Comparison of ENCODE assay signal across 16 mouse cellular contexts in the genomic region with DNA sequence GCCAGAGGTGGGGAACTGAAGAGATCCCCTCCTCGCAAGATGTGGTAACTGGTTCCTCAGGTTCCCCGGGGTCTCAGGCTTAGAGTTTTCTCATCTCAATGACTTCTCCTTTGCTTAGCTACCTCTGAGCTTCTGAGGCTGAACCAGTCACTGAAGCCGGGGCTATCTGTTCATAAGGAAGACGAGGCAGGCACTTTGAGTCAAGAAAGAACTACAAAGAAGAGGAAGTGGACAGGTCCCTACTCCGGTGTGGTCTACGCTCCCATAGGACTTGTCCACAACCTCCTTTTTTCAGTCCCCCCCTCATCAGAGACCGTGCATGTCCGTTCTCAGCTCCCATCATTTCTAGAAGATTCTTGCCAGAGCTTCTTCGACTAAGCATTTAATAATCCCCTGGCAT. TPM values are rescaled to one million over a fixed set of nuclear protein-coding genes. Genes with fewer than 3 reads are reported as not detected.
DNase-seq lines count a peak whose midpoint lies in the region; ATAC-seq and TF ChIP-seq lines count a peak whose summit lies in the region.
"Had no signal": no experiment of that assay in that cellular context is flagged by ENCODE, and none has a peak within 500 bp of the region (broad histone marks: within the 10 kb centered on the region; RNA-seq: fewer than 3 reads in every experiment).

No protein-coding gene starts in this region.

- peak overlapping the region; percentile 60 for H3K4me2 ChIP-seq in forebrain, embryonic 12.5 days
- H3K4me2 ChIP-seq in forebrain, embryonic 16.5 days (ENCODE audit: low read length), result no peak overlapping the region
- H3K4me2 ChIP-seq in hindbrain, embryonic 16.5 days (ENCODE audit: low read length), result no peak overlapping the region

- ATAC-seq in forebrain, embryonic 12.5 days (ENCODE audit: low FRiP score), result no peak
- no peak for ATAC-seq in forebrain, embryonic 16.5 days
- ATAC-seq in hindbrain, embryonic 16.5 days, result no peak
- ATAC-seq in megakaryocyte progenitor cell, adult 5-6 weeks (replicated peaks; ENCODE audit: poor library complexity), result peak; percentile 30
- ATAC-seq in activated CD4-positive, CD25-positive, alpha-beta regulatory T cell, adult 4 months, result no peak

- no peak overlapping the region for H3K9ac ChIP-seq in forebrain, embryonic 12.5 days
- no peak overlapping the region for H3K9ac ChIP-seq in forebrain, embryonic 16.5 days (replicated peaks; ENCODE audit: low read depth, low read length)
- no peak overlapping the region for H3K9ac ChIP-seq in hindbrain, embryonic 16.5 days (ENCODE audit: low read depth, low read length)
- H3K9ac ChIP-seq: embryonic facial prominence, embryonic 12.5 days had no signal

- no peak overlapping the region for H3K27ac ChIP-seq in forebrain, embryonic 12.5 days
- H3K27ac ChIP-seq in forebrain, embryonic 16.5 days (ENCODE audit: low read length), result no peak overlapping the region
- H3K27ac ChIP-seq in hindbrain, embryonic 10.5 days, result peak overlapping the region; percentile 59; the same call in 1 of the 2 replicates
- H3K27ac ChIP-seq in hindbrain, embryonic 16.5 days (ENCODE audit: low read depth, low read length), result no peak overlapping the region
- no peak overlapping the region for H3K27ac ChIP-seq in testis, adult 2 months (ENCODE audit: control insufficient read depth, insufficient read depth, low read depth, low read length)
- H3K27ac ChIP-seq: embryonic facial prominence, embryonic 12.5 days; midbrain, embryonic 15.5 days had no signal

- no peak for TF ChIP-seq POLR2A in testis, adult 2 months (IDR thresholded peaks at IDR 0.05; ENCODE audit: control insufficient read depth, low read depth, low read length)

- peaks cover 32% of the 10 kb centered on the region for H3K27me3 ChIP-seq in forebrain, embryonic 12.5 days
- H3K27me3 ChIP-seq in forebrain, embryonic 16.5 days (replicated peaks; ENCODE audit: control insufficient read depth, insufficient read depth, low read length), result 0 out of 2 replicates have a peak, but pooled peaks cover 3% of the 10 kb centered on the region
- peaks cover 35% of the 10 kb centered on the region for H3K27me3 ChIP-seq in hindbrain, embryonic 10.5 days (ENCODE audit: insufficient read depth, poor library complexity, severe bottlenecking)
- H3K27me3 ChIP-seq in hindbrain, embryonic 16.5 days (replicated peaks; ENCODE audit: control insufficient read depth, insufficient read depth, low read length), result peaks cover 18% of the 10 kb centered on the region
- no peaks in the 10 kb centered on the region for H3K27me3 ChIP-seq in testis, adult 2 months (ENCODE audit: control insufficient read depth, insufficient read depth, low read length)
- H3K27me3 ChIP-seq: Patski had no signal

- no peak overlapping the region for H3K4me3 ChIP-seq in forebrain, embryonic 12.5 days (replicated peaks)
- H3K4me3 ChIP-seq in forebrain, embryonic 16.5 days (replicated peaks; ENCODE audit: low read length), result no peak overlapping the region
- H3K4me3 ChIP-seq in hindbrain, embryonic 10.5 days, result no peak overlapping the region
- H3K4me3 ChIP-seq in hindbrain, embryonic 16.5 days (ENCODE audit: low read length), result no peak overlapping the region
- peak overlapping the region; percentile 44 for H3K4me3 ChIP-seq in testis, adult 2 months (ENCODE audit: control insufficient read depth, low read depth, low read length)

- no peaks in the 10 kb centered on the region for H3K36me3 ChIP-seq in forebrain, embryonic 12.5 days (replicated peaks)
- H3K36me3 ChIP-seq in forebrain, embryonic 16.5 days (ENCODE audit: control insufficient read depth, insufficient read depth), result no peaks in the 10 kb centered on the region
- H3K36me3 ChIP-seq in hindbrain, embryonic 10.5 days, result no peaks in the 10 kb centered on the region
- no peaks in the 10 kb centered on the region for H3K36me3 ChIP-seq in hindbrain, embryonic 16.5 days (ENCODE audit: control insufficient read depth, insufficient read depth, low read length)
- no peaks in the 10 kb centered on the region for H3K36me3 ChIP-seq in testis, adult 2 months (ENCODE audit: control insufficient read depth, insufficient read depth, low read length)
- H3K36me3 ChIP-seq: embryonic facial prominence, embryonic 12.5 days; midbrain, embryonic 15.5 days had no signal

- no peak for TF ChIP-seq CTCF in testis, adult 2 months (IDR thresholded peaks at IDR 0.05; ENCODE audit: control insufficient read depth, insufficient read depth, insufficient replicate concordance, low read depth, low read length)

- DNase-seq in hindbrain, embryonic 10.5 days (ENCODE audit: low spot score), result no peak
- DNase-seq in testis, postnatal 10 days (ENCODE audit: low spot score), result no peak
- DNase-seq: adrenal gland, postnatal 25 days; cerebellum, adult 8-10 months; heart, postnatal 4 days; lung, postnatal 36 days had no signal

- WGBS in forebrain, embryonic 12.5 days, result 84% methylated on average over 9 of the region's 9 CpGs
- 85% methylated on average over 9 of the region's 9 CpGs for WGBS in forebrain, embryonic 16.5 days
- WGBS in hindbrain, embryonic 10.5 days, result 84% methylated on average over 9 of the region's 9 CpGs
- WGBS in hindbrain, embryonic 16.5 days, result 85% methylated on average over 9 of the region's 9 CpGs

- peaks cover 20% of the 10 kb centered on the region for H3K4me1 ChIP-seq in forebrain, embryonic 12.5 days
- H3K4me1 ChIP-seq in forebrain, embryonic 16.5 days (replicated peaks; ENCODE audit: control insufficient read depth, insufficient read depth, low read length), result peaks cover 12% of the 10 kb centered on the region
- peaks cover 29% of the 10 kb centered on the region for H3K4me1 ChIP-seq in hindbrain, embryonic 10.5 days (replicated peaks)
- peaks cover 11% of the 10 kb centered on the region for H3K4me1 ChIP-seq in hindbrain, embryonic 16.5 days (ENCODE audit: control insufficient read depth, insufficient read depth, low read depth, low read length)
- H3K4me1 ChIP-seq in testis, adult 2 months (ENCODE audit: control insufficient read depth, insufficient read depth, low read length), result peaks cover 8% of the 10 kb centered on the region

- no peaks in the 10 kb centered on the region for H3K9me3 ChIP-seq in forebrain, embryonic 12.5 days
- no peaks in the 10 kb centered on the region for H3K9me3 ChIP-seq in forebrain, embryonic 16.5 days (ENCODE audit: control insufficient read depth, low read length)
- H3K9me3 ChIP-seq in hindbrain, embryonic 10.5 days, result no peaks in the 10 kb centered on the region
- H3K9me3 ChIP-seq in hindbrain, embryonic 16.5 days (ENCODE audit: control insufficient read depth, low read length), result no peaks in the 10 kb centered on the region
- H3K9me3 ChIP-seq: embryonic facial prominence, embryonic 12.5 days; midbrain, embryonic 15.5 days had no signal

RNA-seq across cellular contexts. Expression of gene Cd247, which starts 7.1 kb away (rescaled TPM):
- polyA plus RNA-seq in forebrain, embryonic 12.5 days (2016; fragmentation: Nextera tagmentation; extraction: Ambion mirVana), result 1.1 and 2.4 TPM in 2 replicates
- polyA plus RNA-seq in forebrain, embryonic 16.5 days (2015; fragmentation: Nextera tagmentation; extraction: Ambion mirVana), result 2.1 and 2.2 TPM in 2 replicates
- 1.0 and 1.2 TPM in 2 replicates for polyA plus RNA-seq in hindbrain, embryonic 10.5 days (2016; fragmentation: Nextera tagmentation; extraction: Ambion mirVana)
- polyA plus RNA-seq in hindbrain, embryonic 16.5 days (2015; fragmentation: Nextera tagmentation; extraction: Ambion mirVana), result 0.46 and 0.77 TPM in 2 replicates
- polyA plus RNA-seq in testis, adult 2 months (2012; rRNA removed), result 16.6 and 17.2 TPM in 2 replicates
- 0.12 TPM in 1 of 2 replicates, not detected in the other for total RNA-seq in megakaryocyte progenitor cell, adult 5-6 weeks (2015)
- total RNA-seq in megakaryocyte progenitor cell, adult 5-6 weeks (2017), result 0.29 and 1.2 TPM in 2 replicates
- polyA plus RNA-seq in activated CD4-positive, CD25-positive, alpha-beta regulatory T cell, adult 4 months (2017; shearing (Covaris generic)), result 100 to 1,000 TPM; 370 TPM
- total RNA-seq: left cerebral cortex, postnatal 10 days had no signal

RNA-seq across cellular contexts. Expression of gene Creg1, which starts 17.9 kb away (rescaled TPM):
- 26.3 and 27.2 TPM in 2 replicates for polyA plus RNA-seq in forebrain, embryonic 12.5 days (2016; fragmentation: Nextera tagmentation; extraction: Ambion mirVana)
- polyA plus RNA-seq in forebrain, embryonic 16.5 days (2015; fragmentation: Nextera tagmentation; extraction: Ambion mirVana), result 16.6 and 22.5 TPM in 2 replicates
- polyA plus RNA-seq in hindbrain, embryonic 10.5 days (2016; fragmentation: Nextera tagmentation; extraction: Ambion mirVana), result 30.0 and 40.7 TPM in 2 replicates
- 42.8 and 42.9 TPM in 2 replicates for polyA plus RNA-seq in hindbrain, embryonic 16.5 days (2015; fragmentation: Nextera tagmentation; extraction: Ambion mirVana)
- 30.4 and 36.9 TPM in 2 replicates for polyA plus RNA-seq in testis, adult 2 months (2012; rRNA removed)
- total RNA-seq in megakaryocyte progenitor cell, adult 5-6 weeks (2015), result 261 and 284 TPM in 2 replicates
- total RNA-seq in megakaryocyte progenitor cell, adult 5-6 weeks (2017), result 96.7 and 120 TPM in 2 replicates
- 10 to 100 TPM; 24.1 to 24.2 TPM for polyA plus RNA-seq in activated CD4-positive, CD25-positive, alpha-beta regulatory T cell, adult 4 months (2017; shearing (Covaris generic))

Comparison
In these comparisons a context has a peak if more than half of its experiments do, and no peak if none do; other contexts are left out.
1. RNA of gene Cd247, which starts 7.1 kb away (polyA plus RNA-seq): 370 TPM in activated CD4-positive, CD25-positive, alpha-beta regulatory T cell, adult 4 months; 16.6 to 17.2 TPM in testis, adult 2 months, 2.1 to 2.2 TPM in forebrain, embryonic 16.5 days, 1.0 to 1.2 TPM in hindbrain, embryonic 10.5 days, 1.1 to 2.4 TPM in forebrain, embryonic 12.5 days and 0.46 to 0.77 TPM in hindbrain, embryonic 16.5 days; every median in the first group is over 10 times any median in the second.